Mouse (Mus musculus) embryo, embryonic 11 days (tissue): ENCODE measurements at regions not wholly inside any gene's neighbourhood (a gene's known extent, or its start where the extent isn't known, plus 50 kb on each side); places are given as distances from the start of the nearest gene placed in this dataset.

ENCODE experiments used
- DNase-seq: peaks from one replicate; pipeline ENCODE4 v3.0.0-alpha.2; 2015

DNA sequence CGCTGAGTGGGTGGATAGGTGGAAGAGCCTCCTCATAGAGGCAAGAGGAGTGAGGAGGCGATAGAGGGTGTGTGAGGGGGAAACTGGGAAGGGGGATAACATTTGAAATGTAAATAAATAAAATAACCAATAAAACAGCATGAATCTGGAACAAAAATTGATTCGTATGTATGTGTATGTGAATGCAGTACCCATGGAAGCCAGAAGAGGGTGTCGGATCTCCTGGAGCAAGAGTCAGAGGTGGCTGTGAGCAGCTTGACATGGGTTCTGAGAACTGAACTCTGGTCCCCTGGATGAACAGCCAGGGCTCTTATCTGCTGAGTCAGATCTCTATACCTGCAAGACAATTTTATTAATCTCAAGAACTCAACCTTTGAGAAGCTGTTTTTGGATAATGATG is 81.4 kb downstream of the Tfap2b start:
- DNase-seq: no peak

DNA sequence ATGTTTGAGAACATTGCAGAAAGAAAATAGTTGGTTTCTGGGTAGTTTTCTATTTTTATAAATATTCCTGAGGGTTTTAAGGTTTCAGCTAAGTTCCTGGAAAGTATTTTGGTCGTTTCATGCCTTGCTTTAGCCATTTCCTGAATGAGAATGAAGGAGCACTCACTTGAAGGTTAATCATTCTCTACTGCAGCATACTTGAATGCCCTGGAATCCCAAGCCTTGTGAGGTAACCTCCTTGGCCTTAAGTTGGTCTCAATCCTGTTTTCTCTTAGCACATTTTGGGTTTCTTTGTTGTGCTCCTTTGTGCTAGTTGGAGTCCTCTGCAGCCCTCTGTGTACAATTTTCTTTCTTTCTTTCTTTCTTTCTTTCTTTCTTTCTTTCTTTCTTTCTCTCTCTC is 112.9 kb downstream of the Tfap2b start:
- DNase-seq: no peak

DNA sequence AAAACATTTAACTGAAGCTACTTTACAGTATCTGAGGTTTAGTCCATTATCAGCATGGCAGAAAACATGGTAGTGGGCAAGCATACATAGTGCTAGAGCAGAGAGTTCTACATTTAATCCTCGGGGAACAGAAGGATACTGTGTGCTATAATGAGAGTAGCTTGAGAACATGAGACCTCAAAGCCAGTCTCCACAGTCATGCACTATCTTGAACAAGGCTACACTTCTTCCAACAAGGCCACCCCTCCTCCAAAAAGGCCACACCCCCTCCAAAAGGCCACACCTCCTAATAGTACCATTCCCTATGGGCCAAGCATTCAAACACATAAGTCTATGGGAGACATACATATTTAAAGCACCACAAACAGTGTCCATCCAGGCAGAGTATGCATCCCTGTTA is 127.3 kb downstream of the Tfap2b start:
- no peak for DNase-seq

DNA sequence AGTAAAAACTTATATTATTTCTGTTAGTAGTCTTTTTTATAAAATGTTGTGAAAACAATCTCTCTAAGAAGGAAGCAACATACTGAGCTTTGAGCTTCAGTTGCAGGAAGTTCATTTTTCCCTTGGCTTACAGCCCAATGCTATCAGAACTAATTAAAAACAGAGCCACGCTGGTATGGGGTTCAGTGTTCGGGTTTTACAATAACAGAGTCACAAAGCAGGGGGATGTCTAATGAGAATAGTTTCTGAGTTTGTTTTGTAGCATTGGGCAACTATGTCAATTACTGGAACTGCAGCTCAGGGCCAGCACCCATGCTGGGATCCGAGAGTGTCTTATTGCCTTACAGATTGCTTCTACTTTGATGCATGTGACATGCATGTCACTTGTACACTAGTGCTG is 128.5 kb downstream of the Tfap2b start:
- DNase-seq: peak; percentile 9

DNA sequence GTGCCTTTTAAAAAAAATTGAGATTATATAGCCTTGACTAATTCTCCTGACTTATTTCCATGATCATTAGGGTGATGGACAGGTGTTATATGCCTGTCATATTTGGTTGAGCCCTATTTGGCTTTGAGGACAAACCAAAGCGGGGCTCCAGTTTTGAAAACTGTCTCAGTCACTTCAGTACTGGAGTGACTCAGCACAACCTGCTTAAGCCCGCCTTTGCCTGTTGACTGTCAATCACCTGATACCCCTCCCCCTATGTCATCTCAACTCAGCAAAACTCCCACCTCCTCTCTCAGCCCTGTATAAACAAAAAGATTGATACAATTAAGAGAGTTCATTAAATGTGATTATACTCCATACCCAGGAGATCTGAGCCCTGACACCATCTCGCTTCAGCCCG is 135.7 kb downstream of the Tfap2b start:
- no peak for DNase-seq

DNA sequence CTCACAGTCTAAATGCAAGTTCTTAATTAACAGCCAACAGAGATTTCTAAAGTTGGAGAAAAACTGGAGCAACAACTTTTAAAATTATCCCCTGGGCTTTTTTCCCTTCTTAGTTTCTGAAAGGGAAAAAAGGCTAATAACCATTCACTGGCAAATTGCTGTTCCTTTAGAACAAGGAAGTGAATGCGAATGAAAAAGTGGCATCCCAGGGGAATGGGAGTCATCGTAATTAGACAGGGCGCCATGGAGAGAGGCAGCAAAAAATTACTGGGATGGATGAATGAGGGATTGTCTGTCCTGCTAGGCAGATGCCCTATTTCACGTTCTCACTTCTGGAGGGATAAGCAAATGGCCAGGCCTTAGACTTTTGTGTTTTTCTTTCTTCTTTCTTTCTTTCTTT is 141.8 kb downstream of the Tfap2b start:
- DNase-seq: peak; percentile 7

DNA sequence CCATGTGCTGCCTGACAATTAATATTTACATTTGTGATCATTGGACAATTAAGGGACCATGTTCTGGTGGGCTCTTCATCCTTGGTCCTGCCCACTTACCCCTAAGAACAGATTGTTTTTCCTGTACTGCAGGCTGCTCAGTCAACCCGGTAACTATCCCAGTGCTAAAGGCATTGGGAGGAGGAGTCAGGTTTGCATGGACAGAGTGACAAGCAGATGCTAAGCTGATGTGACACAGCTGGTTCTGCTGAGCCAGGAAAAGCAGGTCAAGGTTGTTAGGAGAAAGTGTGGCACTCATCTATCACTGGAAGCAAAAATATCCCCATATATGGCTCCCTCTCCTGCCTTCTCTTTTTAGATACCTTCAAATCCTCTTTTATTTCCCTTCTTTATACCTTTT is 176.1 kb downstream of the Tfap2b start:
- DNase-seq: no peak

DNA sequence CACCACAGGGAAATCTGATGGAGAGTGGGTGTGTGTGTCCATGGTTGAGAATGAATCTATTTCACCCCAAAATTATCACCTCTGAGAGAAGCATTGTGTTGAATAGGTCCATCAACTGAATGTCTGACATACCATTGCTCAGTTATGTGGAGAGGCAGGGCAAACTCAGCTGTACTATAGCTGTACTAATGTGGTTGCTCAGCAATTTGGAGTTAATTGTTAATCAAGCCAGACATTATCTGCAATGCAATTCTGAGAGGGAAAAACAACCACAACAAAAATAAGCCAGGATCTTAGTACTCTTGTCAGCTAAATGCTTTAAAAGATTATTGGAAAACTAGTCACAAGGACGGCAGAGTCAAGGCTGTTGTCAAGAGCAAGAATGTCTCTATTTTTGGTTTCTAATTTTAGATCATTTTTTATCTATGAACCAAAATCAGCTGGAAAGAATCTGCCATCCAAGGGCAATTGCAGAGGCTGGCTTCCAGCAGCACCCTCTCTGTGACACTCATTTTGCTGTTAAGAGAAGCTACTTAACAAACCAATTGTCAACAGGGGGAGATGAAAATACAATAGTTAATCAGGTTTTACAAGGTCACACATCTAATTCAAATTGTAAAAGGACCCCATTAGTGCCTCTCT is 180.3 kb downstream of the Tfap2b start:
- DNase-seq: no peak

DNA sequence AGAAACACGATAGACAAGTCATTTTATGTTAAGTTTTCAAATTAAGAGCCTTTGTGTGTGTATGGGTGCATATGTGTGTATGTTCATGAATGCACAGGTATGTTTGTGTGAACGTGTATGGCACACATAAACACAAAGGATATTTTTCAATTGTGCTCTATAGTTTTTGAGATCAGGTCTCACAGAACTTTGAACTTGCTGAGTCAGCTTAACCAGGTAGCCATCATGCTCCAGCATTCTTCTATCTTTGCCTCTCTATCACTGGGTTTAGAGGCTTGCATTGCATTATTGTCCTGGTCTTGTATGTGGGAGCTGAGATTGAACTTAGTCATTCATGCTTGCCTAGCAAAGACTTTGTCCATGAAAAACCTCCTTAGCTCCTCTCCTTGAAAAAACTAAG is 198.8 kb downstream of the Tfap2b start:
- DNase-seq: no peak

DNA sequence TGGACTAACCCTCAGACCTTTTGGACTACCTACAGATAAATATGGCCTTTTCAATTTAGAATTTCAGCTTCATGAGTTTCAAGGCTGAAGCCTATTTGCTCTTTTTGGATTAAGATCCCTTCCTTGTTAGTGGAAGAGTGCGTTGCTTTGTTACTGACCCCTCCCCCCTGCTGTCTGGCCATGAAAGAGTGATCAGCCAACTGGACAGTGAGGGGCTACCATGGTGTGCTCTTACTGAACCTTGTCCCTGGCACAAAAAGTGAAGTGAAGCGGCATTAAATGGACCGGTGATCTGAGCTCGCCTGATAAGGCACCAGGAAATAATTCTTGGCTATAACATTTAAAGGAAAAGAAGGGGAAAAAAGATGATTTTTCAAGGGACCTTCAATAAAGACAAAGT is 203.6 kb downstream of the Tfap2b start:
- no peak for DNase-seq

DNA sequence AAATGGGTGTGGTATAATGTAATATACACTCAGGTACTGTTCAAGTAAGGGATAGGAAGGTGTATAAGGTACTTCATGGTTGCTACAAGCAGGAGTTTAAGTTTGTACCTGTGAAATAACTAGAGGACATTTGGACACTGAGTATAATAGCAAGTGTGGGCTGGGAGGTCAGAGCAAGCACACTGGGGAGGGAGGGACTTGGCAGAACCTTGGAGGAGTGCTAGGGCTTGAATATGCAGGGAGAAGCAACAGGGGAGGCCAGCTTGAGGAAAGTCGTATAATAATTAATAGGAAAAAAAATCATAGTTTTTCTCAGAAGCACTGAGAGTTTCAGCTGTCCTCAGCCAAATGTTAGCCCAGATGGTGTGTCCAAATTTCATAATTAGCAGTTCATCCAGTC is 212.4 kb downstream of the Tfap2b start:
- DNase-seq: no peak

DNA sequence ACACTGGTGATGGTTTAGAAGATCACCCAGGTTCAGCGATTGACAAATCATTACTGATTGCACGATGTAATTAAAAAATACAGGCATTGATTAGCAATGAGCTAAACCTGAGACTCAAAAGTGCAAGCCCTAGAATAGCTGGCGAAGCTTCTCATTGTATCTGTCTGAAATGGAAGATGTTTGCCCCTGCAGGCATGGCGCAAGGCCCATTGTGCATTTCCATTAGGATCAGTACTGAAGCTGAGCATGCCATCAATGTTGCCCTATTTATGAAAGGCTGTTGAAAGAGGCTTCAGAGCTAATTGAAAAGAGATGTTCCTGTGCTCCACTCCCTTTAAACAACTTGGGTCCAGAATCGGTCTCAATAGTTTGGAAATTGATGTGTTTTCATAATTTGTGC is 242.1 kb downstream of the Tfap2b start:
- DNase-seq: no peak

DNA sequence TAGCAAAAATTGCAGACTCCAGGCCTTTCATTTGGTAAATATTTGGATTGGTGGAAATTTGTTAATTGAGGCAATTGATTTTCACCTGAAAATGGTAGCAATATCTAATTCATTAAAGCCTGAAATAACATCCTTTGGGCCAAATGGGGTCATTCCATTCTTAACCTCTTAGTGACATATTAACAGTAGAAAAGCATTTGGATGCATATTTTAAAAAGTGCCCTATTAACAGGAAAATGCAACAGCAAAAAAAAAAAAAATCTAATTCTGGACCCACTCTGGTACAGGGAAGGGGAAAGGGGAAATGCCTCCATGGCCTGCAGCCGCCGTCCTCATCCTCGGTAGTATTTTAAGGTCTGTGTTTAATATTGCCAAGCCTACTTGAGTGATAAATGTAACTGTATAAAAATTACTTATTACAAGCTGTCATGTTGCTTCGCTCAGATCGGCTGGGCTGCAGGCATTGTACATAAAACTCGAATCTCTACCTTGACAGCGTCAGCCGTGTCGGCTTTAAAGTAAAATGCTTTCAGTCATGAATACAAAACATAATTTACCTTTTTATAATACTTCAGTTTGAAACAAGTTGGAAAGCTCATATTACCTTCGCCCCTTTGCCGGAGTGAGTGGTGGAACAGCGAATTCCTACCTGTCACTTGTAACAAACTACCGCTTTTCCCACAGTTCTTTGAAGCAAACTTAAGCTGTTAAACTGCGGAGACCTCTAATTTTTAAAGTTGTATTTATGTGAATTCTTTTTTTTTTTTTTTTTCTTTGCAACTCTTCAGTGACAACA is 250.1 kb downstream of the Tfap2b start:
- DNase-seq: peak; percentile 14

DNA sequence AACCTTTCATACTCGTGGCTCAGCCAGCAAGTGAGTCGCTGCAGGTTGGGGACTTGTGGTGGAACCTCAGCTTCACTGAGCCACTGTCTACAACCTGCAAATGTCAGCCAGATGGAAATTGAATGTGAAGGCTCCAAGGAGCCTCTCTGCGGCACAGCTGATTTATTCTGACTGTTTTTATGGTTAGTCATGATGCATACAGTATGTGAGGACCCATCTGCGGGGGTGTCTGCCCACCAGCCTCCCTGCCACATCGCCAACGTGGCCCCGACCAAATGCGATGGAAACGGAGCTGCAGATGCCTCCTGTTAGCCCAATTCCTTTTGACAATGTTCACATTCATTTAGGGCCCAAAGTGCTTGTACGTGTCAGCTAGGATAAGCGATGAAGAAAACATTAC is 251.2 kb downstream of the Tfap2b start:
- no peak for DNase-seq

DNA sequence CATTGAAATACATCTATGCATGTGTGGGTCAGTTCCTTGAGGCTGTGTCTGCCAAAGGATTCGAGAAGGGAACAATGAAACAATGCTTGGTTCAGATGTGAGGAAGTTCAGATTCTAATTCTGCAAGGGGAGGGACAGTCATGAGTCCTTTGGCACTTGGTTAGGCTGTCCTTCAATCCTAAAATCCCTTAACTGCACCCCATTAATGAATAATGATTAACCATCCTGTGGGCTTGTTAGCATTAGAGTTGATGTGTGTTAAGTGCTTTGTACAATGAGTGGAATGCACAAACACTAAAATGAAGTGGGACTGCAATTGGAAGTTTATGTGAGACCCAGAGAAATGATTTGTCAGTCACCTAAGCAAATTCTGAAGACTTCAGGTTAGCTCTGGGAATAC is 264.8 kb downstream of the Tfap2b start:
- DNase-seq: no peak
